Mouse (Mus musculus) testis, adult 2 months (tissue): Measurements from ENCODE around the gene Ezr.

ENCODE experiments used
- CTCF ChIP-seq: fragments of 200-500 bp; IDR thresholded peaks from 2 replicates; pipeline ENCODE4 v1.5.1; 2012; ENCODE audit warnings: low read depth, mild to moderate bottlenecking, inconsistent platforms, low read length, moderate library complexity; ENCODE audit not compliant: control insufficient read depth, insufficient read depth, insufficient replicate concordance
- POLR2A ChIP-seq: fragments of 200-500 bp; IDR thresholded peaks from 2 replicates; pipeline ENCODE4 v1.6.1; 2012; ENCODE audit warnings: low read depth, mild to moderate bottlenecking, inconsistent platforms, low read length, moderate library complexity; ENCODE audit not compliant: control insufficient read depth

GRCm38 (mm10) chr17:6746452-6747231 lies 35.9 kb downstream of the Ezr start:
- no peak for TF ChIP-seq POLR2A
- no peak for TF ChIP-seq CTCF
